Mouse (Mus musculus) mesoderm, embryonic 11.5 days (tissue): ENCODE data around the gene Nova1.

Experiments used
- DNase-seq: peaks from one replicate; pipeline ENCODE4 v3.0.0-alpha.2; 2012; ENCODE audit warnings: low read depth, low spot score

The Nova1 gene

DNA sequence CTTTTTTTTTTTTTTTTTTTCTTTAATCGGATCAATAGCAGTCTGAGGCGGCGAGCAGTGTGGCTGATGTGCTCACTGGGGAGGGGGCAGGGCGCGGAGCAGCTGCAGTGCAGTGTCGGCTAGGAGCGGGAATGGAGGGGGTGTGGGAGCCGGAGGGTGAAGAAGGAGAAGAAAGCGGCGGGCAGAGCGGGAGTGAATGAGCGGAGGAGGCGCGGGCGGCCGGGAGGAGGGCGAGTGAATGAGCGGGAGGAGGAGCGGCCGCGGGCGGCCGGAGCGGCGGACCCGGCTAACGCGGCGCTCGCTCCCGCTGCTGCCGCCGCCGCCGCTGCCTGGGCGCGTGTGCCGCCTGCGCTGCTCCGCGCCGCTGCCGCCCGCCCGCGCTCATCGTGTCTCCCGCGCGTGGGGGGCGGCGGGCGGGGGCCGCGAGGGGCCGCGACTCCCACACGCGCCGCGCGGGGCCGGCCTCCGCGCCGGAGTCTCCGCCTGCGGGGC is at the start of gene Nova1:
Nova1 (minus strand) TSS at position 74 of the 492 bp plus-strand sequence.
- DNase-seq: peak; percentile 82

DNA sequence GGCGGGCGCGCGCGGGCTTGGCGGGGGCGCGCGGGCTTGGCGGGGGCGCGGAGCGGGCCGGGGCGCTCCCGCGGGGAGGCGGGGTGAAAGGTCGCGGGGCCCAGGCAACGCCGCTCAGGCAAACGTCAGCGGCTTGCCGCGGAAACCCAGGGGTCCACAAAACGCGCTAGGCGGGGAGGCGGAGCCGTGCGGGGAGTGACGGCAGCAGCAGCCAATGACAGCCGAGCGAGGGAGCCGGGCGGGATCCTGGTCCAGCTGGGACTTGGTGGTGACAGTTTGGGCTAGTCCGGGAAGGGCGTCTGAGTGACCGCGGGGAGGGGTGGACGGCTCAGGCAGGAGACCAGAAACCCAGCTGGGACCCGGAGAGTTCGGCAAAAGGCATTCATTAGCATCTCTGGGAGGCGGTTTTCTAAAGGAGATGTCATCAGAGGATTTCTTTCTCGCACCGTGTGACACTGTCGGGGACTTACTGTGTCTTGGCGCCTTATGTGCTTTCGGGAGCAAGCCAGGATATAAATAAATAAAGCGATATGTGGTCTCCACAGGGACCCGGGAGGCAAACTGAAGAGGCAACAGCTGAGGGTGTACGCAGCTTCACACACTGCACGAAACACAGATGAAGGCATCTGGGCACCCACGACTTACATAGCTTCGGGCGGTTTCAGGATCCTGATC is 756 bp upstream of the Nova1 start:
- peak; percentile 95 for DNase-seq

DNA sequence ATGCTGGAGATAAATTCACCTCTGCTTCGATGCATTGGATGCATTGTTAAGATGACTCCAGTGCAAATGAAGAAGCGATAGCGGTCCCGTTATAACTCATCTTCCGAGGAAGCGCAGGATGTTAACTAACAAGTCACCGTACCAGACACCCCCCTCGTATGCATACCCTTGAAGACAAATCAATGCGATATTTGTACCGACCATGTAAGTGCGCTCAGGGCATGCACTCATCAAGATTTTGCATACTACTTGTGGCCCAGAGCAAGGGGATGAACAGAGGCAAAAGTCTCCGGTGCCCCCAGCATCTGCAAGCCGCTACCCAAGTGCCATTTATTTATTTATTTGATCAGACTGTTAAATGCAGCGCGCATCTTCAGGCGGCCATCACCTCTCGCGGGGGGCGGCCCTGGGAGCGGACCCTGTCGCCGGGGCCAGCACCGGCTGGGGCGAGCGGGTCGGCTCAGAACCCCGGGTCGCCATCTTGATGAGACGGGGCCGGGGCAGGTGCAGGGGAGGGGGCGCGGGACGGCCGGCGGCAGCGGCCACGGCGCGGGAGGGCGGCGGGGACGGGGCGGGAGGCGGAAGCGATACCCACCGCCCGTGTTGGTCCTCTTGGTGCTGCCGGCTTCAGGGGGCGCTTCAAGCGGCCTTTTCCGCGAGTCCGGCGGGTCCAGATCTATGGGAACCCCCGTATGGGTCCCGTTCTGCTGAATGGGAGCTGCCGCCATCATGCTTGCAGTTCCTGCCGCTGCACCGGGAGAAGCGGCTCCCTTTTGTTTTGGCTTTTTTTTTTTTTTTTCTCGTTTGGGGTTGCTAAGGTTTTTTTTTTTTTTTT is 491 bp downstream of the Nova1 start:
- peak; percentile 48 for DNase-seq

DNA sequence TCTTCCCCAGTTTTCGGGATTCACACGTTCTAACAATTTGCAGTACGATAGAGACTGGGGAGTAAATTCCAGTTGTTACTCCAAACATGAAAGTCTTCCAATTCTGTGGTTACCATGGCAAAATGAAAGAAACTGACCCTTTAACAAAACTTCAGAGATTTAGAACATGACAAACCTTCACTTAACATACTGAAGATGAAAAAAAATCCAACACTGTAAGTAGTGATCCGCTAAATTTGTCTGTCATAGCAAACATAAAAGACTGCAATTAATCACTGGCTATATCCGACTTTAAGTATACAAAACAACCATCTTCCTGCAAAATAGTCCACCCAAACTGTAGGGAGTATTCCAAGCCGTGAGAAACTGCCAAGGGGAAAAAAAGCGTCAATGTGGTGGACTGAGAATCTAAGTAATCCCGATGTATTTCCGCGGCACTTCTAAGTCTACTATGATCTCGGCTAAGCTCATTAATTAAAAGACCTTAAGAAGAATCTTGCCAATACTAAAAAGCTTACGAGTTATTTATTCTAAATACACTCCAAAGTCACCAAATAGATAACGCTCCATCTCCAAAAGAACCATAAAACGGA is 1.4 kb downstream of the Nova1 start:
- DNase-seq: peak; percentile 21

DNA sequence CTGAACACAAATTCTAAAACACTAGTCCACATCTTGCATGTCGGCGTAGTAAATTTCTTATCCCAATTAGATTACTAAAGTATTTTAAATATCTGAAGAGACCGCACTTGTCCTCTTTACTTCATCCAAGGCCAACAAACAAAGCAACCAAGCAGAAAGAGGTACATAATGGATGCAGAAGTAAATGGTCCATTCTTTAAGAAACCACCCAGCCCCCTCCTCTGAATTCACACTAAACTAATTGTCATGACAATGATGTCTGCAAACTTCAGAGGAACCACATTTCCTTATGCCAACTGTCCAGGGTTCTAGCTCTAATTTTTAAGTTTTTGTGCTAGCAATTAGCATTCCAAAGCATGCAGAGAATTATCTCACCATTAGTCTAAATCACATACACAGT is 2.4 kb downstream of the Nova1 start:
- DNase-seq: peak; percentile 12

- DNase-seq: no peak
These were observed 3.0 kb downstream of the Nova1 start for GRCm38 (mm10) chr12:46815697-46816096.

- no peak for DNase-seq
These were observed 3.9 kb downstream of the Nova1 start for GRCm38 (mm10) chr12:46814820-46815219.

- no peak for DNase-seq
These were observed 17.4 kb downstream of the Nova1 start for GRCm38 (mm10) chr12:46801311-46801710.

GRCm38 (mm10) chr12:46782301-46783280 is 36.1 kb downstream of the Nova1 start:
- DNase-seq: no peak

- no peak for DNase-seq
These were observed 37.2 kb downstream of the Nova1 start for GRCm38 (mm10) chr12:46781481-46781880.

- DNase-seq: no peak
These were observed 37.7 kb downstream of the Nova1 start for GRCm38 (mm10) chr12:46780983-46781382.

- DNase-seq: no peak
These were observed 59.3 kb downstream of the Nova1 start for GRCm38 (mm10) chr12:46759450-46759849.

GRCm38 (mm10) chr12:46754325-46754848 is 64.3 kb downstream of the Nova1 start:
- no peak for DNase-seq

GRCm38 (mm10) chr12:46753096-46753495 is 65.6 kb downstream of the Nova1 start:
- no peak for DNase-seq

GRCm38 (mm10) chr12:46733261-46733660 is 85.5 kb downstream of the Nova1 start:
- no peak for DNase-seq

GRCm38 (mm10) chr12:46731943-46732342 is 86.8 kb downstream of the Nova1 start:
- no peak for DNase-seq

DNA sequence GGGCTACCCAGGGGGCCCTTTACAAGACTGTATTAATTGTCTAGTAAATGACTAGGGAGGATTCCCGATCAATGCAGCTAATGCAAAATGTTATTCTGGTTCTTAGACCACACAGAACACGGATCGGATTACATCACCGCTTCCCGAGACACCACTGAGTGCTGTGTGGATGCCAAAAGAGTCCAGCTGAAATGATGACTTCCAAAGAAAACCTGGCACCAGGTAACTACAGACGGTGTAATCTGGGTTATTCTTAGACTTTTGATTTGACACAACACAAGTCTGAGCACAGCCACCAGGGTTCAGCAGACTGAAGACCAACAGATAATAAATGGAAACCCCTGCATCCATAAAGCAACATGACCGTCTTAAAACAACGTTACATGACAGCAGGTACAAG is 96.8 kb downstream of the Nova1 start:
- peak; percentile 22 for DNase-seq

DNA sequence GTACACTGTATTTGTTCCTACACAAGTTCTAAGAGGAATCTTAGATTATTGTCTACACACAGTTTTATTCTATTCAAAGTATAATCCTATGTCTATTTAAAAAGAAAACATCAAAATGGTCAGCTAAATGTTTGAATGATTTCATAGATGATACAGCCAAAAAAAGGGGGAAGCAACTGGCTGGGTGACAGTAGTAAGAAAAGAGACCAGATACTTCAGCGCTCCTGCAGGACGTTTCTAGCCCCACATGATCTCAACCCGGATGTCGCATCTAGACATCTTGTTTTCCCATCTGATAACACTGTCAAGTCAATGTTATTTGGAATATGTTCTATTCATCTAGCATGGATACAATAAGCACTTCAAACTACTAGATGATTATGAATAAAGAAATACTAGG is 99.7 kb downstream of the Nova1 start:
- no peak for DNase-seq

- DNase-seq: no peak
These were observed 108.6 kb downstream of the Nova1 start for GRCm38 (mm10) chr12:46710094-46710493.

DNA sequence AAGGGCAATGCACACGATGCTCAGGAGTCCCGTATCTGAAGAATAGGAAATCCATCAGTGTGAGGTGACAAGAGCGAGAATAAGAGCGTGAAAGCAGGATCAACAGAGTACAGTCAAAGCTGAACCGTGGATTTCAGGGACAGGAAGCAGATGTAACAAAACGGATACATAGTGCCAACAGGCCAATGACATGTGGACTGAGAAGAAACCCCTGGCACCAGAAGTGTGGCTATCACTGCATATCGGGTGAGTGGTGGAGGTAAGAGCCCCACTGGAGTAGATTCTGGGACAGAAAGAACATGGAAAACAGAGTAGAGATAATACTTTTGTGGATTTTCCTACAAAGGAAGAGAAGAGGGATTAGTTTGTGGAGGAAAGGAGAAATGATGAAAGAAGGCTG is 109.3 kb downstream of the Nova1 start:
- no peak for DNase-seq

DNA sequence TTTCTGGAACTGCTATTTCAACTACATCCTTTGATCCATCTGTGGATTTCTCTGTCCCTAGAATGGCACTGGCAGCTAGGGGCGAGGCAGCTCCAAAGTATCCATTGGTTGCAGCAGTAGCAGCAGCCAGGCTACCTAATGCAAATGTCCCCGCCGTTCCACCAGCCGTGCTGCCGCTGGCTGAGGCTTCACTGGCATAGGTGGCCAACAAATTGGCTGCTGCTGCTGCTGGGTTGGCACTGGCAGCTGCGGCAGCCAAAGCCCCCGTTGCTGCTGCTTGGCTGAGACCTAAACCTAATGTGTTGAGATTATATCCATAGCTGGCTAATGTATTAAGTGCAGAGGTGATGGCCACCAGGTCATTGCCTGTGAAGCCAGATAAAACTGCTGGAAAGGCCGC is 118.5 kb downstream of the Nova1 start:
- DNase-seq: no peak
